Mouse (Mus musculus) limb, embryonic 14.5 days (tissue): ENCODE measurements around the gene Mmp17. TPM values are rescaled to one million over a fixed set of nuclear protein-coding genes. Genes with fewer than 3 reads are reported as not detected.
A peak's percentile ranks its signal among the peaks of the same experiment; 100 is the strongest.

Experiments
- ATAC-seq: fragments of 200-750 bp; cut with Nextera tagmentation; 2 replicates; pipeline ENCODE4 v1.8.0; 2017; ENCODE audit warnings: low read depth, moderate number of reproducible peaks, moderate TSS enrichment; ENCODE audit not compliant: low FRiP score
- DNase-seq: peaks from one replicate; pipeline ENCODE4 v3.0.0-alpha.2; 2015; ENCODE audit warnings: low spot score
- H3K27ac ChIP-seq: fragments of 300-500 bp; sonication (generic); replicated peaks from 2 replicates; pipeline ENCODE4 v1.5.1; 2014; ENCODE audit warnings: low read depth, mild to moderate bottlenecking, low read length, moderate library complexity, mixed read lengths
- H3K27me3 ChIP-seq: fragments of 300-500 bp; sonication (generic); 2 replicates; pipeline ENCODE4 v1.6.1; 2014; ENCODE audit warnings: low read length, mixed read lengths; ENCODE audit not compliant: control insufficient read depth, insufficient read depth
- H3K36me3 ChIP-seq: fragments of 300-500 bp; sonication (generic); 2 replicates; pipeline ENCODE4 v1.6.1; 2014; ENCODE audit warnings: mild to moderate bottlenecking, low read length, moderate library complexity, mixed read lengths; ENCODE audit not compliant: control insufficient read depth, insufficient read depth
- H3K4me1 ChIP-seq: fragments of 300-500 bp; sonication (generic); 2 replicates; pipeline ENCODE4 v1.6.1; 2014; ENCODE audit warnings: antibody characterized with exemption, low read length, mixed read lengths; ENCODE audit not compliant: control insufficient read depth, insufficient read depth
- H3K4me2 ChIP-seq: fragments of 300-500 bp; sonication (generic); replicated peaks from 2 replicates; pipeline ENCODE4 v1.6.1; 2014; ENCODE audit warnings: low read depth, mild to moderate bottlenecking, low read length, moderate library complexity; ENCODE audit not compliant: severe bottlenecking
- H3K4me3 ChIP-seq: fragments of 300-500 bp; sonication (generic); replicated peaks from 2 replicates; pipeline ENCODE4 v1.5.1; 2014; ENCODE audit warnings: low read length
- H3K9ac ChIP-seq: fragments of 300-500 bp; sonication (generic); 2 replicates; pipeline ENCODE4 v1.6.1; 2014; ENCODE audit warnings: mild to moderate bottlenecking, low read depth, low read length, moderate library complexity; ENCODE audit not compliant: severe bottlenecking
- H3K9me3 ChIP-seq: fragments of 300-500 bp; sonication (generic); 2 replicates; pipeline ENCODE4 v1.6.1; 2016; ENCODE audit warnings: low read length; ENCODE audit not compliant: control insufficient read depth
- POLR2A ChIP-seq: fragments of 200-500 bp; IDR thresholded peaks from 2 replicates; pipeline ENCODE4 v1.8.0; 2012; ENCODE audit warnings: inconsistent platforms, mild to moderate bottlenecking, moderate library complexity, borderline replicate concordance; ENCODE audit not compliant: insufficient read depth, insufficient read length; ENCODE audit errors: extremely low read depth
- WGBS: fragments of 180-500 bp; shearing (Covaris S2); extraction: QIAGEN DNeasy Blood & Tissue Kit; methylation state at CpG from one replicate; pipeline ENCODE4 v1.1.7; 2014; 5-methylcytosine and 5-hydroxymethylcytosine counted together
- polyA plus RNA-seq, 2 experiments: library from polyadenylated mRNA; depleted of rRNA in 1 of 2; stranded (reverse) in 1 of 2; unstranded in 1 of 2; fragments of >200 nt; fragmentation: Nextera tagmentation in 1 of 2; extraction: Ambion mirVana in 1 of 2; gene quantifications; 2 replicates each; pipeline versions ENCODE4 v1.2.1 to v1.2.3; 2012 to 2014

Mmp17 gene
- polyA plus RNA-seq, 2 experiments: 1.5 to 2.4 TPM

DNA sequence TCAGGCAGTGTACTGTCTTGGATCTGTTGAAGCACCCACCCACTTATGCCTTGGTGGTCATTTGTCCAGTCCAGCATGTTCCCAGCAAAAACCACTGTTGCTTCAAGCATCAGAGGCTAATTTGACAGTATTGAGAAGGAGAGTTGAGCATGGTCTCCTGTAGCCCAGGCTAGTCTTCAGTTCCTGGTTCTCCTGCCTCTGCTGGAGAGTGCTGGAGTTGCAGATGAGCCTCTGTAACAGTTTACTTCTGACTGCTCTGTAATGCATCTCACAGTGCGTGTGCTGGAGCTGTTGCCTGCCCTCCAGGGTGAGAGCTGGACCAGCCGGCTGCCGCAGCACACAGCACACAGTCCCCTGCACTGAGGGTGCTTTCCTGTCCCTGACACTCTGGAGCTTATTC is 41.7 kb upstream of the Mmp17 start:
- Histone ChIP-seq H3K4me3 (no peak overlapping the region), H3K9ac (no peak overlapping the region), H3K4me2 (no peak overlapping the region), H3K9me3 (no peaks in the 10 kb centered on the region), H3K36me3 (peaks cover 85% of the 10 kb centered on the region), H3K4me1 (no peaks in the 10 kb centered on the region), H3K27ac (no peak overlapping the region), H3K27me3 (no peaks in the 10 kb centered on the region)
- WGBS: 96% methylated on average over 3 of the region's 3 CpGs
- TF ChIP-seq POLR2A: no peak
- no peak for ATAC-seq
- DNase-seq: no peak

DNA sequence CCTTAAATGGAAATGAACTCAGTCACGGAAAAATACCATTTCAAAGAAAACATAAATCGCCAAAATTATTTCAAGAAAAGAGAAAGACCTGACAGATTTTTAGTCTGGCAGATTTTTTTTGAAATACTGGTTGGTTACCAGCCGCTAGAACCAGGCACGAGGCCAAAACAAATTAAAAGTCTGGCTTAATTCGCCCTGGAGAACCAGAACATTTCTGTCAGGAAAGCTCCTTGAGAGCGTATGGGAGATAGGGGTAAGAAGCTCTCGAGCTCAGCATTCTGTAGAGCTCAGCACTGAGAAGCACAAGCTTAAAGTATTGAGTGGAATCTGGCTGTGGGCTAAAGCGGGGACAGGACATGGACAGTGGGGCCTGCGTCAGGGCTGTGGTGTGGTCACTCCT is 38.2 kb upstream of the Mmp17 start:
- no peaks in the 10 kb centered on the region for H3K9me3 ChIP-seq
- no peaks in the 10 kb centered on the region for H3K27me3 ChIP-seq
- ATAC-seq (no peak), DNase-seq (peak; percentile 22)
- H3K4me2 ChIP-seq: no peak overlapping the region
- H3K4me3 ChIP-seq: no peak overlapping the region
- no peaks in the 10 kb centered on the region for H3K4me1 ChIP-seq
- TF ChIP-seq POLR2A: no peak
- no peak overlapping the region for H3K27ac ChIP-seq
- peaks cover 95% of the 10 kb centered on the region for H3K36me3 ChIP-seq
- WGBS: 70% methylated on average over 9 of the region's 9 CpGs
- no peak overlapping the region for H3K9ac ChIP-seq

DNA sequence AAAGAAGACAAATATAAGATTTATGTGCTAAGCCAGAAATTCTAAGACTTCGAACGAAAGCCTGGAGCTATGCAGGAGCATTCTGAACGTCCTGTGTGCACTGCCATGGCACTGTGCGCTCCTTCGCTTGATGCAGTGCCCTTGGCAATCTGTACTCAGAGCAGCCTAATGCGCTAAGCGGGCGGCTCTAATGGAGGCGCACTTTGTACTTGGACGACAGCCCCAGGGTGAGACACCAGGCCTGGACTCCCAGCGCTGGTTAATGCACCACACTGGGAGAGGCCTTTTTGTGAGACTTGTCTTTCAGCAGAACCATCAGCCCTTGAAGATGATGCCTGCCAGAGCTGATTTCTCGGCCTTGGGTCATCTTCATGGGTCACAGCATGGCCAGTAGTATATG is 34.3 kb upstream of the Mmp17 start:
- Histone ChIP-seq H3K27ac (no peak overlapping the region), H3K4me1 (no peaks in the 10 kb centered on the region), H3K27me3 (no peaks in the 10 kb centered on the region), H3K9ac (no peak overlapping the region), H3K9me3 (no peaks in the 10 kb centered on the region), H3K4me2 (no peak overlapping the region), H3K4me3 (no peak overlapping the region), H3K36me3 (peaks cover 95% of the 10 kb centered on the region)
- no peak for TF ChIP-seq POLR2A
- WGBS: 92% methylated on average over 12 of the region's 12 CpGs
- DNase-seq (no peak), ATAC-seq (no peak)

DNA sequence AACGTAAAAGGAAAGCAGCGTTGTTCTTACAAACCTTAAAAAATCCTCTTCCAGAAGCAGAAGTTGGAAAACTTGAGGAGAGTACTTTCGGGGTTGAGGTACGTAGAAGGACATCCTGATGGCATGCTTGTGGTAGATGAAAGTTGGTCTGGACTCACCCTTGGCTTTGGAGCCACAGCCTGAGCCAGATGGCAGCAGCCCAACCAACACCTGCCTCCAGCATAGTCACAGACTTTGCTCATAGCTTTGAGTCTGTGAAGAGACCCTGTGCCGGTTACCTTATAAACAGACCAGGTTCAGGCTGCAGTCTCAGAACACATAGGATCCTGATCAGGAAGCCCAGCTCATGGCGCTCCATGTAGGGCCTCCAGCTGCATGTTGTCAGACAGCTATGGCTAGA is 33.2 kb upstream of the Mmp17 start:
- TF ChIP-seq POLR2A: no peak
- DNase-seq: no peak
- no peak overlapping the region for H3K27ac ChIP-seq
- H3K4me1 ChIP-seq: no peaks in the 10 kb centered on the region
- 98% methylated on average over 6 of the region's 6 CpGs for WGBS
- H3K9ac ChIP-seq: no peak overlapping the region
- no peak for ATAC-seq
- H3K9me3 ChIP-seq: no peaks in the 10 kb centered on the region
- no peak overlapping the region for H3K4me2 ChIP-seq
- no peak overlapping the region for H3K4me3 ChIP-seq
- peaks cover 99% of the 10 kb centered on the region for H3K36me3 ChIP-seq
- H3K27me3 ChIP-seq: no peaks in the 10 kb centered on the region

DNA sequence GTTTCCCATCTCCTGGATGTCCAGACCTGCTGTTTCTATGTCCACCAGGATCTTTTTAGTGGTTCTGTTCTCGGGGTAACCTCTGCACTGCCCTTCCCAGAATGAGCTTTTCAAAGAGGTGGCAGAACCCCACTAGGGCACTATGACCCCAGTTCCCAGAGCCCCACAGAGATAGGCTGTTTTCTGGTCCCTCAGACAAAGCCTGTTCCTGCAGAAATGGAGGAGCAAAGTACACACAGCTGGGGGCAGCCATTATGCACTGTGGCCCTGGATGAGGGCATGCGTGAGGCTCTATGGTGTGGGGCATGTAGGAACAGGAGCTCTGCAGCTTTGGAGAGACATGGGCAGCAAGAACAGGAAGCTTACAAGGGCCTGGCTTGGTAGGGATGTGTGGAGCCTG is 32.0 kb upstream of the Mmp17 start:
- Histone ChIP-seq H3K9ac (no peak overlapping the region), H3K4me3 (no peak overlapping the region), H3K4me1 (no peaks in the 10 kb centered on the region), H3K4me2 (no peak overlapping the region), H3K36me3 (peaks cover 99% of the 10 kb centered on the region), H3K27ac (no peak overlapping the region), H3K9me3 (no peaks in the 10 kb centered on the region), H3K27me3 (no peaks in the 10 kb centered on the region)
- DNase-seq: no peak
- 95% methylated on average over 2 of the region's 2 CpGs for WGBS
- TF ChIP-seq POLR2A: no peak
- no peak for ATAC-seq

DNA sequence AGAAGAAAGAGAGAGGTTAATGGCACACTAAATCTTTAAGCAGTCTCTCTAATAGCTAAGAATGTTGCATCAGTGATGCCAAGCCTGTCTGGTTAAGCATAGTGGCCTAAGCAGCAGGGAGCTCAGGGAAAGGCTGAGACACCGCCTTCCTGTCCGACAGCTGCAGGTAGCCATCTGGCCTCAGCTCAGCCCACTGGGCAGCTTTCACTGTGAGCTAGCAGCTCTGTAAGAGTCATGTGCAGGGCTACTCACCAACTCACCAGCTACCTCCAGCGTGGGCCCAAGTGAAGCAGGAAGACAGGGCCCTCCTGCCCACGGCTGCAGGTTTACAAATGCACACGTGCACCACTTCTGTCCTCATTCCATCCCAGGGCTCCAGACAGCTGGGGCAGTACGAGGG is 30.3 kb upstream of the Mmp17 start:
- H3K4me3 ChIP-seq: no peak overlapping the region
- TF ChIP-seq POLR2A: no peak
- H3K27ac ChIP-seq: no peak overlapping the region
- no peaks in the 10 kb centered on the region for H3K27me3 ChIP-seq
- DNase-seq: no peak
- H3K9ac ChIP-seq: no peak overlapping the region
- WGBS: 88% methylated on average over 6 of the region's 6 CpGs
- H3K4me2 ChIP-seq: no peak overlapping the region
- no peaks in the 10 kb centered on the region for H3K4me1 ChIP-seq
- H3K9me3 ChIP-seq: no peaks in the 10 kb centered on the region
- peaks cover 98% of the 10 kb centered on the region for H3K36me3 ChIP-seq
- no peak for ATAC-seq
